Mouse (Mus musculus): ENCODE results near the gene Slc9a2. TPM values are rescaled to one million over a fixed set of nuclear protein-coding genes. Genes with fewer than 3 reads are reported as not detected.

Slc9a2 gene
- polyA plus RNA-seq, 1 experiment from 2014 or later, result 0.08 TPM

DNA sequence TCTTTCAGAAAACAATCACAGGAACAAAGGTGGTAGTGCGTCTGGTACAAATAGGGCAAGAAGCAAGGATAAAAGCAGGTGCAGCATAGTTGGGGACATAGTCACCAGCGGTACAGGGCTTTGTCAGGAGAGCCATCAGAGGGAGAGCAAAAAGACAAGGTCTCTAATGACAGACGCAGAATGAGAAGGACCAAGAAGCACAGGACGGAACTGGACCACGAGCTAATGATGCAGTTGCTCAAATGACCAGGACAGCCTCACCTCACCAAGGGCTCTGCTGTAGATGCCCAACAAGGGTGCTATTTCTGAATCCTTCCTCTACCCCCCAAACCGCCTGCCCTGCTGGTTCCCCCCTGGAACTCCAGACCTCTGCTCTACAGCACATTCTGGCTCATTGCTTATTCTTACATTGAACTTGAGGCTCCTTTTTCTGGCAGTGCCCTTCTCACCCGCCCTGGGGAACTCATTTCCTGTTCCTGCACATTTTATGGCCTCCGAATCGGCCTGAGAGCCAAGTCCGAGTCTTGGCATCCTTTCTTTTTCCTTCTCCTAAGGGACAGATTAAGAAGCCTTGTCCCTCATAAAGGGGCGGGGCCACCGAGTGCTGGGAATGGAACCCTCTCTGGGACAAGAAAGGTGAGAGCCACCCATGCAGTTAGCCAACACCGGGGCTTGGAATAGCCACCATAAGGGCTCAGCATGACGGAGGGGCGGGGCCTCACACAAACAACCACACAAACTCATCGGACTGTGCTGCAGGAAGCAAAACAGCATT, 134.9 kb downstream of the Slc9a2 start:
- no peak overlapping the region for H3K4me3 ChIP-seq (ENCODE audit: low read depth, low read length)
- H3K9ac ChIP-seq (replicated peaks; ENCODE audit: low read length), result no peak overlapping the region
- ATAC-seq (replicated peaks; ENCODE audit: insufficient number of reproducible peaks, low FRiP score, low TSS enrichment, low read depth), result no peak
- 67% methylated on average over 16 of the region's 16 CpGs for WGBS
- H3K36me3 ChIP-seq (replicated peaks; ENCODE audit: control insufficient read depth, insufficient read depth, low read depth, low read length), result no peaks in the 10 kb centered on the region
- no peaks in the 10 kb centered on the region for H3K9me3 ChIP-seq (replicated peaks; ENCODE audit: control insufficient read depth, low read length)
- H3K4me1 ChIP-seq (ENCODE audit: control insufficient read depth, insufficient read depth, low read length), result no peaks in the 10 kb centered on the region
- no peak overlapping the region for H3K27ac ChIP-seq (replicated peaks; ENCODE audit: low read depth, low read length)
- H3K27me3 ChIP-seq (ENCODE audit: control insufficient read depth, insufficient read depth, low read length), result no peaks in the 10 kb centered on the region
- no peak overlapping the region for H3K4me2 ChIP-seq (ENCODE audit: low read depth, low read length)
- no peak for DNase-seq (ENCODE audit: low spot score)

Other genes starting within 250 kb of the Slc9a2 start
- not detected in 2 replicates for gene Il18r1, start 215.0 kb upstream of the Slc9a2 start, polyA plus RNA-seq (2014; fragmentation: Nextera tagmentation; extraction: Ambion mirVana)
- 0.14 and 0.29 TPM in 2 replicates for gene Il18rap, start 165.2 kb upstream of the Slc9a2 start, polyA plus RNA-seq (2014; fragmentation: Nextera tagmentation; extraction: Ambion mirVana)
- gene Slc9a4, start 100.5 kb upstream of the Slc9a2 start, polyA plus RNA-seq (2014; fragmentation: Nextera tagmentation; extraction: Ambion mirVana), result not detected in 2 replicates
- 2.6 and 3.8 TPM in 2 replicates for gene Mfsd9, start 110.1 kb downstream of the Slc9a2 start, polyA plus RNA-seq (2014; fragmentation: Nextera tagmentation; extraction: Ambion mirVana)
- gene Tmem182, start 125.0 kb downstream of the Slc9a2 start, polyA plus RNA-seq (2014; fragmentation: Nextera tagmentation; extraction: Ambion mirVana), result 0.17 and 0.36 TPM in 2 replicates